Mouse (Mus musculus) heart, embryonic 16.5 days (tissue): Measurements from ENCODE around the gene Pik3ca. TPM values are rescaled to one million over a fixed set of nuclear protein-coding genes. Genes with fewer than 3 reads are reported as not detected.

Source experiments
- ATAC-seq: fragments of 200-750 bp; cut with Nextera tagmentation; replicated peaks from 2 replicates; pipeline ENCODE4 v1.8.0; 2017; ENCODE audit warnings: moderate number of reproducible peaks; ENCODE audit not compliant: insufficient read depth, low FRiP score; ENCODE audit errors: extremely low read depth
- H3K27ac ChIP-seq: fragments of 300-500 bp; sonication (generic); 2 replicates; pipeline ENCODE4 v1.5.1; 2014; ENCODE audit warnings: mild to moderate bottlenecking, low read length, control low read depth, moderate library complexity
- H3K27me3 ChIP-seq: fragments of 300-500 bp; sonication (generic); 2 replicates; pipeline ENCODE4 v1.6.1; 2014; ENCODE audit warnings: low read length, mixed read lengths; ENCODE audit not compliant: control insufficient read depth, insufficient read depth
- H3K36me3 ChIP-seq: fragments of 300-500 bp; sonication (generic); 2 replicates; pipeline ENCODE4 v1.6.1; 2014; ENCODE audit not compliant: control insufficient read depth, insufficient read depth
- H3K4me1 ChIP-seq: fragments of 300-500 bp; sonication (generic); 2 replicates; pipeline ENCODE4 v1.6.1; 2014; ENCODE audit warnings: low read length, mixed read lengths; ENCODE audit not compliant: control insufficient read depth, insufficient read depth
- H3K4me2 ChIP-seq: fragments of 300-500 bp; sonication (generic); 2 replicates; pipeline ENCODE4 v1.6.1; 2014; ENCODE audit warnings: low read depth, mild to moderate bottlenecking, control low read depth, low read length
- H3K4me3 ChIP-seq: fragments of 300-500 bp; sonication (generic); 2 replicates; pipeline ENCODE4 v1.5.1; 2014; ENCODE audit warnings: mild to moderate bottlenecking, control low read depth, low read length
- H3K9ac ChIP-seq: fragments of 300-500 bp; sonication (generic); 2 replicates; pipeline ENCODE4 v1.6.1; 2014; ENCODE audit warnings: low read length, control low read depth
- H3K9me3 ChIP-seq: fragments of 300-500 bp; sonication (generic); replicated peaks from 2 replicates; pipeline ENCODE4 v1.6.1; 2016; ENCODE audit warnings: low read length; ENCODE audit not compliant: control insufficient read depth
- WGBS: fragments of 180-500 bp; shearing (Covaris S2); extraction: QIAGEN DNeasy Blood & Tissue Kit; methylation state at CpG from one replicate; pipeline ENCODE4 v1.1.7; 2014; 5-methylcytosine and 5-hydroxymethylcytosine counted together
- polyA plus RNA-seq: library from polyadenylated mRNA; unstranded; fragments of >200 nt; fragmentation: Nextera tagmentation; extraction: Ambion mirVana; gene quantifications from 2 replicates; pipeline ENCODE4 v1.2.1, GENCODE M21; 2015

Gene Pik3ca
- polyA plus RNA-seq, 1 experiment from 2014 or later = 7.8 TPM

DNA sequence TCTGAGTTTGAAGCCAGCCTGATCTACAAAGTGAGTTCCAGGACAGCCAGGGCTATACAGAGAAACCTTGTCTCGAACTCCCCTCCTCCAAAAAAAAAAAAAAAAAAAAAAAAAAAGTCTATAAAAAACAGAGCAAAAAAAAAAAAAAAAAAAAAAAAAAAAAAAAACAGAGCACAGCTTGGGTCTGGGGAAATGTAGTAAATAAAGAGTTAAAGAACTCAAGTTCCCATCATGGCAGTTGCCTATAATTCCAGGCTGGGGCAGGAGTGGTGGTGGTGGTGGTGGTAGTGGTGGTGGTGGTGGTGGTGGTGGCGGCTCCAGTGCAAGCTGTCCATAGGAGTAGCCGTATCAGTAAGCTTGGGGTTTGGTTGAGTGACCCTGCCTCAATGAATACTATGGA lies 85.6 kb downstream of the Pik3ca start:
- no peaks in the 10 kb centered on the region for H3K9me3 ChIP-seq
- WGBS = 87% methylated on average over 3 of the region's 3 CpGs
- no peaks in the 10 kb centered on the region for H3K36me3 ChIP-seq
- H3K4me1 ChIP-seq = no peaks in the 10 kb centered on the region
- no peak overlapping the region for H3K27ac ChIP-seq
- no peak for ATAC-seq
- H3K9ac ChIP-seq = no peak overlapping the region
- H3K4me3 ChIP-seq = no peak overlapping the region
- H3K27me3 ChIP-seq = no peaks in the 10 kb centered on the region
- no peak overlapping the region for H3K4me2 ChIP-seq

DNA sequence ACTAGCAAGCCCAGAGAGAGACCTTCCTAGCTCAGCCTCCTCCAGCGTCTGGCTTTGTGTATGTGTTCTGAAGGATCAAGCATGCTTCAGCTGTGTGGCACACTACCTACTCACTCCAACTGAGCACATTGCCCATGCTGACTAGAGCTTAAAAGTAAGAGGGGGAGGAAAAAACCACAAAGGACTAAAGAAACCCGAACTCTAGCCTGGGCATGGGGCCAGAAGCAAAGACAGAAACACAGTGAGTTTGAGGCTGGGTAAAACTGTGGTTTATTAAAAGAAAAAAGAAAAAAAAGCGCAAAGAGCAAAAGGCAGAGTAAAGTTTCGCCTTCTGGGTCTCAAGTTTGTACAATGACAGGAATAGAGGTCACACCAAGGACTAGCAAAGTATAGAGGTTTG lies 89.1 kb downstream of the Pik3ca start:
- Histone ChIP-seq H3K4me1 (no peaks in the 10 kb centered on the region), H3K27ac (no peak overlapping the region), H3K27me3 (no peaks in the 10 kb centered on the region), H3K9ac (no peak overlapping the region), H3K4me3 (no peak overlapping the region), H3K9me3 (no peaks in the 10 kb centered on the region), H3K4me2 (no peak overlapping the region), H3K36me3 (no peaks in the 10 kb centered on the region)
- 71% methylated on average over 4 of the region's 4 CpGs for WGBS
- ATAC-seq = no peak

DNA sequence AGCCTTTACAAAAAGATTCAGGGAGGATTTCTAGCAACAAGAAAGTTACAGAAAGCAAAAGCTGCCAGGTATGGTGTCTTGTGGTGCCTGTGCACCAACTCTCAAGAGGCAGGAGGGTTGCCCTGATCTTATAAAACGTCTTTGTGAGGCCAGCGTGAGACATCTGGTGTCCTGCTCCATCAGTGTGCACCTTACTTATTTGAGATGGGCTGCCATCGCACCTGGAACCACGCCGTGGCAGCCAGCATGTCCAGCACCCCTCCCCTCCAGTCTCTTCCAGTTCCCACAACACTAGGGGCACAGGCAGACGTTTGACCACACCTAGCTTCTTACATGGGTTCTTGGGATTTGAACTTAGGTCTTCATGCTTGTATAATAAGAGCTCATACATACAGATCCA lies 90.7 kb downstream of the Pik3ca start:
- H3K4me2 ChIP-seq = no peak overlapping the region
- H3K4me1 ChIP-seq = no peaks in the 10 kb centered on the region
- WGBS = 79% methylated on average over 6 of the region's 6 CpGs
- no peaks in the 10 kb centered on the region for H3K9me3 ChIP-seq
- no peaks in the 10 kb centered on the region for H3K27me3 ChIP-seq
- no peak overlapping the region for H3K27ac ChIP-seq
- H3K36me3 ChIP-seq = no peaks in the 10 kb centered on the region
- no peak overlapping the region for H3K9ac ChIP-seq
- ATAC-seq = no peak
- no peak overlapping the region for H3K4me3 ChIP-seq

- Histone ChIP-seq H3K4me3 (no peak overlapping the region), H3K27me3 (no peaks in the 10 kb centered on the region), H3K9ac (no peak overlapping the region), H3K36me3 (no peaks in the 10 kb centered on the region), H3K9me3 (no peaks in the 10 kb centered on the region), H3K4me1 (no peaks in the 10 kb centered on the region), H3K4me2 (no peak overlapping the region), H3K27ac (no peak overlapping the region)
- 71% methylated on average over 15 of the region's 15 CpGs for WGBS
- no peak for ATAC-seq
These were observed 92.8 kb downstream of the Pik3ca start for GRCm38 (mm10) chr3:32490076-32490927.

DNA sequence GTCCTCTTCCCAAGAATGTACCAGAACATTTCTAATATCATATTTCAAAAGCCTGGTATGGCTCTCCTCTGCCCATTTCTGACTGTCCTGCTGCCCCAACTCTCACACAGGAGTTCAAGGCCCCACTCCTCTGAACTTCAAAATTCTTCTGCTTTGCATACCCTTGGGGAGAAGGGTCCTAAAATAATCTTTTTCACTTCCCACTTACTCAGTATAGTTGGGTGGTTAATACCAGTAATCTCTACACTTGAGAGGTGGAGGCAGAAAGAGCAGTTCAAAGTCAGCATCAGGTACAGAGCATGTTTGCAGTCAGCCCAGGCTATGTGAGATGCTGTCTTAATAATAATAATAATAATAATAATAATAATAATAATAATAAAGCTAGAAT lies 93.5 kb downstream of the Pik3ca start:
- ATAC-seq = no peak
- H3K4me1 ChIP-seq = no peaks in the 10 kb centered on the region
- no peak overlapping the region for H3K4me2 ChIP-seq
- no peaks in the 10 kb centered on the region for H3K36me3 ChIP-seq
- no peaks in the 10 kb centered on the region for H3K27me3 ChIP-seq
- no peak overlapping the region for H3K27ac ChIP-seq
- H3K9ac ChIP-seq = no peak overlapping the region
- H3K9me3 ChIP-seq = no peaks in the 10 kb centered on the region
- H3K4me3 ChIP-seq = no peak overlapping the region

DNA sequence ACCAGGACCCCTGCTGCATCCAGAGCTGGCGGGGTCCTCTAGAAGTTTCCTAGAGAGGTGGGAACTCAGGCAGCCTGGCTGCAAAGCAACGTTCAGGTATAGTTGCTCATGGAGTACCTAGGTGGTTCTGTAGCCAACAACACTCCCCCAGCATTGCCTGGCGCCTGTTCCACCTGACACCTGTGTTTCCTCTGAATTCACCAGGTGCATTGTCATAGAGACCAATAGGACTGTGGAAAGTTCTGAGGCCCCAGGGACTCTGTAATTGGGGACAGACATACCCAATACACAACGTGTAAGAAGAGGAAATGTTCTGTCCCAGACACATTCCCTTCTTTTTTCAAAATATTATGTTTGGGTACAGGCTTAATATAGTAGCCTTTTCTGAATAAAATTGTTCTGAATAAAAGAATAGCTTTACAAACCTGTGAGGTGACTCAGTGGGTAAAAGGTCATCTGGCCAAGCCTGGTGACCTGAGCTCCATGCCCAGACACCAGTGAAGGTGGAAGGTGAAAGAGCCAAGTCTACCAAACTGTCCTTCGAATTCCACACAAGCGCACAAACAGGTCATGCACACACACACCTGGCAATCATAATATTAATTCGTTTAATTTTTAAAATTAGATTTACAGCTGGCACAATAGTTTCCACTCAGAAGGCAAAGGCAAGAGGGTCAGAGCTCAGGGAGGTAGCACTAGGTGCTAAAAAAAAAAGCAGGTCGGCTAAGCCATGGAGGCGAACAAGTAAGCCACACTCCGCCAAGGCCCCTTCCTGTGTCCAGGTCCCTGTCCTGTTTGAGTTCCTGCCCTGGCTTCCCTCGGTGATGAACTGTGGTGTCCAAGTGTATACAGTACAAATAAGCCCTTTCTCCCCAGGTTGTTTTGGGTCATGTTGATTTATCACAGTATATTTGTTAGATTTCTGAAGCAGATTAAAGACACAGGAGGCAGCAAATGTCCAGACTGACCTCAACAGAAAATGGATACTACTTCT lies 94.9 kb downstream of the Pik3ca start, which contains the start of gene Kcnmb3:
Kcnmb3 (minus strand) TSS at position 135 of the 994 bp plus-strand sequence.
- Histone ChIP-seq H3K36me3 (no peaks in the 10 kb centered on the region), H3K27ac (no peak within 1 kb of the TSS), H3K4me1 (no peaks in the 10 kb centered on the region), H3K9me3 (no peaks in the 10 kb centered on the region), H3K9ac (no peak within 1 kb of the TSS), H3K4me2 (no peak within 1 kb of the TSS), H3K27me3 (no peaks in the 10 kb centered on the region), H3K4me3 (no peak within 1 kb of the TSS)
- ATAC-seq = no peak
- WGBS = 72% methylated on average over 11 of the region's 11 CpGs

DNA sequence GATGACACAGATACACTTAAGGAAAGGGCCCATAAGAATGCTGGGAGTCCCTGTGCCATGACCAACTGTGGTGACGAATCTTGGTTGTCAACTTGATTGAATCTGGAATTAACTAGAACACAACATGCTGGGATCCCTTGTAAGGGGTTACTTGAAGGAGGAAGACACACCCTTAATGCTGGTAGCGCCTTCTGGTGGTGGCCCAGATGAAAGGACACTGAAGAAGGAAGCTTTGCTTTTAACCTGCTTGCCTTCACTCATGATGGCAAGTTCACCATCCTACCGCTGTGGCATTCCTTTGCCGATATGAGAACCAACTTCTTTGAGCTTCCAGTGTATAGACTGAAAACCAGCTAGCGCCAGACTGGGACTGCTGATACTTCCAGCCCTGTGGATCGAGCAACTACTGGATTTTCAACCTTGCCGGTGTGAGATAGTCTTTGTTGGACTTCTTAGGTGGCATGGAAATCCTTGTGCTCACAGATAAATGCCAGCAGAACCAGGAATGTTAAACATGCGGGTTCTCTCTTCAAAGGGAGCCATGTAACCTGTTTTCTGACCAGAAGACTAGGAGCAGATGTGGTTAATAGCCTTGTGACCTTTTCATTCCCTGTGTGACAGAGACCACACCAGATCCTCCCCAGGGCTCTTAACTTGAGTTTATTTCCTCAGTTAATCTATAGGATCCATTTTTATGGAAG lies 97.1 kb downstream of the Pik3ca start:
- Histone ChIP-seq H3K36me3 (no peaks in the 10 kb centered on the region), H3K9ac (no peak overlapping the region), H3K4me3 (no peak overlapping the region)

GRCm38 (mm10) chr3:32495088-32495770 lies 97.8 kb downstream of the Pik3ca start:
- no peak overlapping the region for H3K27ac ChIP-seq

More for the DNA sequence above, 97.1 kb downstream of the Pik3ca start:
- Histone ChIP-seq H3K4me2 (no peak overlapping the region), H3K27ac (no peak overlapping the region), H3K27me3 (no peaks in the 10 kb centered on the region), H3K4me1 (no peaks in the 10 kb centered on the region), H3K9me3 (no peaks in the 10 kb centered on the region)
- 84% methylated on average over 8 of the region's 8 CpGs for WGBS
- ATAC-seq = no peak

More at GRCm38 (mm10) chr3:32495088-32495770, 97.8 kb downstream of the Pik3ca start:
- ATAC-seq = no peak
- Histone ChIP-seq H3K4me3 (no peak overlapping the region), H3K36me3 (no peaks in the 10 kb centered on the region), H3K4me1 (no peaks in the 10 kb centered on the region), H3K9ac (no peak overlapping the region), H3K9me3 (no peaks in the 10 kb centered on the region), H3K27me3 (no peaks in the 10 kb centered on the region), H3K4me2 (no peak overlapping the region)
- 79% methylated on average over 8 of the region's 8 CpGs for WGBS
